Comparison of ENCODE assay signal across 21 mouse cellular contexts in the genomic region with DNA sequence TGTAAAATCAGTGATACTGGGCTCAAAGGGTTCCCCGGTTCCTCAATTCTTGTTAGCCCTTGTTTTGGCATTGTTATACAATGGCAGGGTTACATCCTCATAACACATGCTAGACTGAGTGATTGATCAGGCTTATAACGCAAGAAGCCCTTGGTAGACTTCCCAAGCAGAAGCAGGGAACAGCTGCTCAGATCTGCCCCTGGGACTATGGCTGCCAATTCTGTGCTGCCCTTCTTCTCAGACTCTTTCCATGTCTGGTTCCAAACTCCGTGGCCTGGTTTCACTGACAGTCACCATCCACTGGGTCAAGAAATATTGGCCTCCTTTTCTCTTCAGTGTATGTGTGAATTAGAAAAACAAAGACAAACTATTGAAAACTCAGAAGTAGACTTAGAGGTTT. TPM values are rescaled to one million over a fixed set of nuclear protein-coding genes. Genes with fewer than 3 reads are reported as not detected.
DNase-seq lines count a peak whose midpoint lies in the region; TF ChIP-seq lines count a peak whose summit lies in the region.
"Had no signal": no experiment of that assay in that cellular context is flagged by ENCODE, and none has a peak within 500 bp of the region (broad histone marks: within the 10 kb centered on the region; RNA-seq: fewer than 3 reads in every experiment).

No protein-coding gene starts in this region.

- peak; percentile 63 for DNase-seq in gastrocnemius, adult 2 months
- DNase-seq in gastrocnemius, adult 8-10 months (ENCODE audit: low spot score in 2 of 2) = no peak
- DNase-seq in heart, adult 11 months = peak; percentile 81
- DNase-seq in heart, postnatal 25 days (ENCODE audit: low spot score) = no peak
- DNase-seq in lung, postnatal 36 days = peak; percentile 39
- no peak for DNase-seq in lung, postnatal 25 days (ENCODE audit: low spot score)
- DNase-seq: adrenal gland, adult 2 months; adrenal gland, postnatal 14 days; cerebellum, adult 11 months; cerebellum, adult 8-10 months; cerebellum, postnatal 14 days; heart, adult 2 months; heart, postnatal 14 days had no signal

- H3K4me3 ChIP-seq in gastrocnemius, adult 2 months = 0 out of 2 replicates have a peak overlapping the region, but pooled peaks have one; percentile 15
- H3K4me3 ChIP-seq: forebrain, embryonic 10.5 days; forebrain, embryonic 13.5 days; heart, adult 2 months; heart, embryonic 10.5 days; heart, embryonic 13.5 days; hindbrain, embryonic 12.5 days; hindbrain, embryonic 15.5 days had no signal

- H3K27ac ChIP-seq in gastrocnemius, adult 2 months = peak overlapping the region; percentile 74
- H3K27ac ChIP-seq: forebrain, embryonic 10.5 days; forebrain, embryonic 13.5 days; heart, adult 2 months; heart, embryonic 10.5 days; heart, embryonic 13.5 days; hindbrain, embryonic 12.5 days; hindbrain, embryonic 15.5 days had no signal

- intact Hi-C loops in gastrocnemius, adult 2 months (cut with DNase I) = no loop called here
- intact Hi-C loops in heart, postnatal 25 days (cut with DNase I) = no loop called here

- TF ChIP-seq CTCF in gastrocnemius, adult 2 months (IDR thresholded peaks at IDR 0.05) = no peak

RNA-seq across cellular contexts. Expression of a gene that starts 46.5 kb away (rescaled TPM):
- total RNA-seq in gastrocnemius, adult 2 months (2021) = 10 to 100 TPM in 1 of 2 experiments, 1 to 10 TPM in 1; 7.4 to 19.2 TPM
- 10 to 100 TPM in 2 of 4 experiments, 1 to 10 TPM in 2; 9.1 to 24.0 (median 11.7) TPM for total RNA-seq in gastrocnemius, adult 8-10 months (2022)
- total RNA-seq in heart, postnatal 25 days (2021) = 10 to 100 TPM; 16.9 to 23.8 TPM
- total RNA-seq: hematopoietic stem cell, adult 5-6 weeks; MEL had no signal

Comparison
In these comparisons a context has a peak if more than half of its experiments do, and no peak if none do; other contexts are left out.
1. DNase-seq: peak in gastrocnemius, adult 2 months (single experiment), heart, adult 11 months (single experiment) and lung, postnatal 36 days (single experiment); none in gastrocnemius, adult 8-10 months (0 of 2), heart, postnatal 25 days (single experiment) and lung, postnatal 25 days (single experiment).